Mouse (Mus musculus): ENCODE data around the gene Slc44a1.

GRCm38 (mm10) chr4:53410752-53411151, 29.5 kb upstream of the Slc44a1 start:
- TF ChIP-seq CTCF (IDR thresholded peaks at IDR 0.05; ENCODE audit: extremely low read depth, insufficient read depth, low read length) (no peak), POLR2A (IDR thresholded peaks at IDR 0.05; ENCODE audit: extremely low read depth, insufficient read depth, low read length) (no peak)
